Mouse (Mus musculus) lung, adult 2 months (tissue): ENCODE results near the gene Slc16a10. TPM values are rescaled to one million over a fixed set of nuclear protein-coding genes. Genes with fewer than 3 reads are reported as not detected.

Source experiments
- DNase-seq: peaks from one replicate; pipeline ENCODE4 v3.0.0; 2022
- H3K4me1 ChIP-seq: fragments of 200-500 bp; 2 replicates; pipeline ENCODE4 v1.6.1; 2011; ENCODE audit warnings: low read length; ENCODE audit not compliant: control insufficient read depth, insufficient read depth
- H3K4me3 ChIP-seq: fragments of 200-500 bp; replicated peaks from 2 replicates; pipeline ENCODE3; 2011; ENCODE audit warnings: low read depth, mild to moderate bottlenecking, control low read depth, low read length; ENCODE audit errors: extremely low read depth
- CTCF ChIP-seq: fragments of 200-500 bp; IDR thresholded peaks from 2 replicates; pipeline ENCODE4 v1.5.1; 2011; ENCODE audit warnings: mild to moderate bottlenecking, low read length, control low read depth; ENCODE audit not compliant: insufficient read depth
- POLR2A ChIP-seq: fragments of 200-500 bp; IDR thresholded peaks from 2 replicates; pipeline ENCODE4 v1.6.1; 2011; ENCODE audit warnings: low read depth, mild to moderate bottlenecking, control low read depth, low read length, borderline replicate concordance; ENCODE audit errors: extremely low read depth
- WGBS: fragments of 180-500 bp; shearing (Covaris S2); methylation state at CpG from one replicate; pipeline ENCODE4 v1.1.7; 2018; 5-methylcytosine and 5-hydroxymethylcytosine counted together
- polyA plus RNA-seq: library from polyadenylated mRNA; depleted of rRNA; stranded (reverse); fragments of >200 nt; gene quantifications from 2 replicates; pipeline ENCODE4 v1.2.3, GENCODE M21; 2012; rRNA removed

Gene Slc16a10
- polyA plus RNA-seq, 1 experiment, result 20.7 TPM

GRCm38 (mm10) chr10:40006963-40007362 lies 135.1 kb downstream of the Slc16a10 start:
- WGBS, result 68% methylated on average over 10 of the region's 10 CpGs
- TF ChIP-seq CTCF (no peak), POLR2A (no peak)
- no peak for DNase-seq
- H3K4me1 ChIP-seq, result no peaks in the 10 kb centered on the region
- no peak overlapping the region for H3K4me3 ChIP-seq

GRCm38 (mm10) chr10:40000746-40001145 lies 141.3 kb downstream of the Slc16a10 start:
- no peak for TF ChIP-seq CTCF
- no peak for TF ChIP-seq POLR2A
- DNase-seq, result no peak
- WGBS, result 88% methylated on average over 2 of the region's 2 CpGs
- Histone ChIP-seq H3K4me1 (no peaks in the 10 kb centered on the region), H3K4me3 (no peak overlapping the region)

DNA sequence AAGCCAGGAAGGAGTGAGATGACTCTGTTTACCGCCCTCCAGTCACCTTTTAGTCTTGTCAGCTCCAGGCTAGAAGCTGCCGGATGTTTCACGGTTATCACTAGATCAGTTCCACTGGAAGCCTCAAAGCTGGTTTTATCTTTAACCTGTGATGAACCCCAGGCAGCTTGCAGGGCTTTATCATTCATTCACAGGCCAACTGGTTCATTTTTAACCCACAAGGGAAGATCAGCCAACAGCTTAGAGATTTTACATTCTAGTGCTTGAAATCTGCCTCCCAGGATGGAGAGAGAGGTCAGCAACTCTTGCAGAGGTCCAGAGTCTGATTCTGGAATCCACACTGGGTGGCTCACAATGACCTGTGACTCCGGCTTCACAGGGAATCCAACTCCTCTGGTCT lies 150.9 kb downstream of the Slc16a10 start:
- DNase-seq, result no peak
- no peaks in the 10 kb centered on the region for H3K4me1 ChIP-seq
- no peak for TF ChIP-seq POLR2A
- TF ChIP-seq CTCF, result no peak
- WGBS, result 44% methylated on average over 4 of the region's 4 CpGs
- H3K4me3 ChIP-seq, result no peak overlapping the region

DNA sequence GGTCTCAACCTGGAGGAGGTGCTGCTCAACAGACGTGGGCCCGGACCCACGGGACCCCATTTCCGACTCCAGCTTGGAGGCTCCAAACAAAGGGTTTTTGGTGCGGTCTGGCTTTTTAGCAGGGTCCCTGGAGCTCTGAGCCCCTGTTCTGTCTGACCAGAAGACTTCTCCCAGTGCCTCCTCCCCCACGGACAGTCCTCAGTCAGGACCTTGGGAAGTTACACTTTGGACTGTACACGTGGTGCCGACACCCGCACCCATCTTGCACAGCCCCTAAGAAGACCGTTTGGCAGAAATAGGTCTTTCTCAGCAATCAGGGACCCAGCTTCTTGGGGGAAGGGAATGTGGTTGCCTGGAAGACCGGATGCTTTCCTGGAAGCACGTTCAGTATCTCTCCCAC lies 155.6 kb downstream of the Slc16a10 start, which contains the start of gene Mfsd4b5:
Gene Mfsd4b5, minus strand, starts transcription at position 181 of the 400 bp plus-strand sequence.
- no peak for DNase-seq
- TF ChIP-seq POLR2A, result no peak
- no peak for TF ChIP-seq CTCF
- H3K4me3 ChIP-seq, result no peak within 1 kb of the TSS
- no peaks in the 10 kb centered on the region for H3K4me1 ChIP-seq
- 88% methylated on average over 12 of the region's 12 CpGs for WGBS

Other genes with a start within 250 kb of the Slc16a10 start
- gene Mfsd4b4, start 243.0 kb downstream of the Slc16a10 start, polyA plus RNA-seq, result 1.8 and 2.9 TPM in 2 replicates
- not detected in 2 replicates for gene Mfsd4b2, start 215.3 kb downstream of the Slc16a10 start, polyA plus RNA-seq
- 1.0 and 1.5 TPM in 2 replicates for gene Mfsd4b3, start 182.1 kb downstream of the Slc16a10 start, polyA plus RNA-seq
- gene Mfsd4b5, start 155.6 kb downstream of the Slc16a10 start, polyA plus RNA-seq, result 0.19 and 0.30 TPM in 2 replicates
- 0.96 and 1.1 TPM in 2 replicates for gene Mfsd4b1, start 117.0 kb downstream of the Slc16a10 start, polyA plus RNA-seq
- gene Rpf2, start 104.8 kb upstream of the Slc16a10 start, polyA plus RNA-seq, result 1.5 and 2.2 TPM in 2 replicates
- 3.5 and 6.3 TPM in 2 replicates for gene Gtf3c6, start 115.8 kb upstream of the Slc16a10 start, polyA plus RNA-seq
- 6.2 and 14.9 TPM in 2 replicates for gene Amd1, start 159.9 kb upstream of the Slc16a10 start, polyA plus RNA-seq
- gene Cdk19, start 197.3 kb upstream of the Slc16a10 start, polyA plus RNA-seq, result 10.9 and 21.5 TPM in 2 replicates